Mouse (Mus musculus): ENCODE results near the gene Slpi. TPM values are rescaled to one million over a fixed set of nuclear protein-coding genes. Genes with fewer than 3 reads are reported as not detected.

Slpi gene
- polyA plus RNA-seq, 1 experiment from 2014 or later: 0.66 TPM

DNA sequence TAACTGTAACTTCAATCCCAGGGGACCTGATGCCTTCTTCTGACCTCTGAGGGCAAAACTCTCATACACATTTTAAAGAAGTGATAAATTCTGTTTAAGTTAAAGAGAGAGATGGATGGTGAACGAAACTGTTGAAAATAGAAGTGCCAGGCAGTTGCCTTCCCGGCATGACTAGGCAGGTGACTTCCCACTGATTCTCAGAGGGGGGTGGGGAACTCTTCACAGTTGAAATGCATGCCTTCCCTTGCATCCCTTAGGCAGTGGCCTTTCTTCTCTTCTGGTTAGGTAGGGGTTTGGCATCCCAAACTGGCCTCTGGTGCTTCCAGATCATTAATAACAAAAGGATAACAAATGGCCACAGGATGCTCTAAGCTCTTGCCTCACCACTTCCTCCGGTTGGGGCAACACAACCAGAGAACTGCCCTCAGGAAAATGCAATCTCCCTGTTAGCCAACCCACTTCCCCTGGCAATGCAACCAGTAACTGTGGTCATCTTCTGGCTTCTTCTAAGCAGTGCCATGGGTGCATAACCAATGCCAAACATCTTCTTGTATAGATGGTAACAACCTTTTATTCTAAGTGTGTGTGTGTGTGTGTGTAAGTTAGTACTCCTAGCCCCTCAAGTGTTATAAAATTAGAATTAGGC is 16.4 kb downstream of the Slpi start:
- no peaks in the 10 kb centered on the region for H3K27me3 ChIP-seq (replicated peaks; ENCODE audit: control insufficient read depth, insufficient read depth, low read length)
- H3K4me3 ChIP-seq (ENCODE audit: low read length): no peak overlapping the region
- no peaks in the 10 kb centered on the region for H3K36me3 ChIP-seq (ENCODE audit: control insufficient read depth, insufficient read depth, low read length)
- no peaks in the 10 kb centered on the region for H3K4me1 ChIP-seq (ENCODE audit: control insufficient read depth, insufficient read depth, low read depth, low read length)
- ATAC-seq: no peak
- WGBS: 38% methylated on average over 3 of the region's 3 CpGs
- H3K4me2 ChIP-seq (ENCODE audit: low read length): no peak overlapping the region
- no peak overlapping the region for H3K9ac ChIP-seq (ENCODE audit: low read depth, low read length)
- no peak overlapping the region for H3K27ac ChIP-seq (ENCODE audit: low read depth, low read length)
- no peaks in the 10 kb centered on the region for H3K9me3 ChIP-seq (ENCODE audit: control insufficient read depth, low read length)

DNA sequence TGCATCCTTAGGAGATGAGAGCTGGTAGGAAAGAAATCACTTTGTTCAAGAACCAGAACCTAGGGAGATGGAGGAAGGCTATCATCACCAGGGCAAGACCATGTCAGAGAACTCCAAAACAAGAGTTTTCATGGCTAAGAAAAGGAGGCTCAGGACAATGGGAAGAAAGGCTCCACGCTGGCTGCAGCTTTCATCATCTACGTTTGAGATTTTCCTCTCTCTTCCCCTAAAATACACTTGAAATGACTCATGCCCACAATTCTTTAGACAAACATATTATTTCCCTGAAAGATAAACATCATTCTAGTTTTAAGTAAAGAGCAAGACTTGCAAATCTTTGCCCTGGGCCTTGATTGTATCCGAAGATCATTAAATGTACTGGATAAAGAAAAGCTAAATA is 17.5 kb downstream of the Slpi start:
- Histone ChIP-seq H3K9me3 (ENCODE audit: control insufficient read depth, low read length) (no peaks in the 10 kb centered on the region), H3K27me3 (replicated peaks; ENCODE audit: control insufficient read depth, insufficient read depth, low read length) (no peaks in the 10 kb centered on the region), H3K27ac (ENCODE audit: low read depth, low read length) (no peak overlapping the region), H3K4me2 (ENCODE audit: low read length) (no peak overlapping the region), H3K36me3 (ENCODE audit: control insufficient read depth, insufficient read depth, low read length) (no peaks in the 10 kb centered on the region), H3K9ac (ENCODE audit: low read depth, low read length) (no peak overlapping the region), H3K4me3 (ENCODE audit: low read length) (no peak overlapping the region), H3K4me1 (ENCODE audit: control insufficient read depth, insufficient read depth, low read depth, low read length) (no peaks in the 10 kb centered on the region)
- WGBS: 79% methylated on average over 3 of the region's 3 CpGs
- no peak for ATAC-seq

DNA sequence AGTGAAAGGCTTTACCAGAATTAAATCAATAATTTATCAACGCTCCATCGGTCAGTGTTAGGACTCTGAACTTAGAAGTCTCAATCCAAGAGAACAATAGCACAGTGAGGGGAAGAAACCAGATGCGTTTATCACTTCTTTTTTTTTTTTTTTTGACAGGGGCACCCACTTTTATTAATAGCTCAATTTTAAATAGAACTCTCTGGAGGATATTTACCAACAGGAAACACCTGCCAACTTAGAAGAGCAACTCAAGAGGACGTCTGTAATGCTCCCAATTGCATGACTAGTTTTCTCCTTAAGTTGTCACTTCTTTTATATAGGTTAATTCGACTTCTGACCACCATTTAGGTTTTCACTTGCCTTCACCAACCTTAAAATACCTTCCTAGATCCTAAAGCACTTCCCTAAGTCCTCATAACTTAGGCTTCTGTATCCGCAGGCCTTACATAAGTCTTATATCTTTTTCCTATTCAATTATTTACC is 20.2 kb downstream of the Slpi start:
- ATAC-seq: no peak
- 75% methylated on average over 6 of the region's 6 CpGs for WGBS

DNA sequence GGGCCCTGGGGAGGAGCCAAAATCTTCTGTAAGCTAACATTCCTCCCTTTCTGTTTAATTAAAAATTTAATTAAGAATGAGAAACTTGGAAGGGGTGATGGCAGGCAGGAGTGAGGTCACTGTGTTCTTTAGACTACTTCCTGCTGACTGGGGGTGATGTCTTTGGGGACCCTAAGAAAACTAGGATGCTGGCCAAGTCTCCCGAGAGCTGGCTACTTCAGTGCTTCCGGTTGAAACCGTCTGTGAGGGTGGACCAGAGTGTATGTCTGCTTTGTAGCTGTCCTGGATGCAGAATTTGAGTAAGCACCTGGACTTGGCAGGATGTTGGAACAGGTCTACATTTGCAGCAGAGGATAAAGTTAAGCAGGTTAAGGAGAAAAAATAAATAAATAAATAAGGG is 21.9 kb downstream of the Slpi start:
- no peaks in the 10 kb centered on the region for H3K36me3 ChIP-seq (ENCODE audit: control insufficient read depth, insufficient read depth, low read length)
- no peaks in the 10 kb centered on the region for H3K9me3 ChIP-seq (ENCODE audit: control insufficient read depth, low read length)
- H3K4me2 ChIP-seq (ENCODE audit: low read length): no peak overlapping the region
- 58% methylated on average over 3 of the region's 3 CpGs for whole genome bisulfite sequencing
- no peak overlapping the region for H3K4me3 ChIP-seq (ENCODE audit: low read length)
- H3K4me1 ChIP-seq (ENCODE audit: control insufficient read depth, insufficient read depth, low read depth, low read length): no peaks in the 10 kb centered on the region
- ATAC-seq: no peak
- no peaks in the 10 kb centered on the region for H3K27me3 ChIP-seq (replicated peaks; ENCODE audit: control insufficient read depth, insufficient read depth, low read length)
- H3K27ac ChIP-seq (ENCODE audit: low read depth, low read length): no peak overlapping the region
- no peak overlapping the region for H3K9ac ChIP-seq (ENCODE audit: low read depth, low read length)

More for the DNA sequence above, 20.2 kb downstream of the Slpi start:
- no peak overlapping the region for H3K4me3 ChIP-seq (ENCODE audit: low read length)
- H3K27me3 ChIP-seq (replicated peaks; ENCODE audit: control insufficient read depth, insufficient read depth, low read length): no peaks in the 10 kb centered on the region
- H3K9ac ChIP-seq (ENCODE audit: low read depth, low read length): no peak overlapping the region
- no peaks in the 10 kb centered on the region for H3K4me1 ChIP-seq (ENCODE audit: control insufficient read depth, insufficient read depth, low read depth, low read length)
- no peak overlapping the region for H3K27ac ChIP-seq (ENCODE audit: low read depth, low read length)
- no peaks in the 10 kb centered on the region for H3K9me3 ChIP-seq (ENCODE audit: control insufficient read depth, low read length)
- H3K36me3 ChIP-seq (ENCODE audit: control insufficient read depth, insufficient read depth, low read length): no peaks in the 10 kb centered on the region
- H3K4me2 ChIP-seq (ENCODE audit: low read length): no peak overlapping the region

DNA sequence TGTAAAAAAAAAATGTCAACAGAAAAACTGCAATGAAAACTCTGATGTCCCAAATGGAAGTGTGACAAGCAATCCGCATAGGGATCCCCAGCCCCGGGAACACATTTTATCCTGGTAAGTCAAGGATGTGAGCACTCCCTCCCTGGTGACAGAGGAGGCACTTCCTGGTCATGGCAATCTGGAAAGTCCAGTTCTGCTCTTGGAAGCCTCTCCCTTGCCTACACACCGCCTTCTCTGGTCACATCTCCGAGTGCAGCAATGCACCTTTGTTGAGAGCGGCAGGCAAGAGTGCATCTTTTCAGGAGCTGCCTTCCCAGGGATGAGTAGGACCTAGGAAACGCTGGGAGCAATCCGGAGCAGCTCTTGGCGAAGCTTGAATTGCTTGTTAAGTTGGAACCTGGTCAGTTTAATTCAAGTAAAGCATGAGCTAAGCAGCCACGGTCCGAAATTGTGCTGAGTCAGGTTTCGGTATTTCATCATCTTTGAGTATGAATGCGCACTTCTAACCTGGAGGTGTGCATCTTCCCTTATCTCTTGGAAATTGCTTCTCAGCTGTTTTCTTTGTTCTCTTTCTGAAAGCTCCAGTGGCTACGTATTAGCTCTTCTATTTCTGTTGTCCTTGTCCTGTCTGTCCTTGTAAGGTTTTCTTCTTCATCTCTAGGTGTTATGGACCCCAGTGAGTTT is 27.8 kb downstream of the Slpi start:
- Histone ChIP-seq H3K36me3 (ENCODE audit: control insufficient read depth, insufficient read depth, low read length) (no peaks in the 10 kb centered on the region), H3K4me2 (ENCODE audit: low read length) (no peak overlapping the region), H3K4me3 (ENCODE audit: low read length) (no peak overlapping the region), H3K27ac (ENCODE audit: low read depth, low read length) (no peak overlapping the region), H3K4me1 (ENCODE audit: control insufficient read depth, insufficient read depth, low read depth, low read length) (no peaks in the 10 kb centered on the region), H3K9ac (ENCODE audit: low read depth, low read length) (no peak overlapping the region), H3K27me3 (replicated peaks; ENCODE audit: control insufficient read depth, insufficient read depth, low read length) (no peaks in the 10 kb centered on the region), H3K9me3 (ENCODE audit: control insufficient read depth, low read length) (no peaks in the 10 kb centered on the region)
- no peak for ATAC-seq
- WGBS: 29% methylated on average over 13 of the region's 13 CpGs

DNA sequence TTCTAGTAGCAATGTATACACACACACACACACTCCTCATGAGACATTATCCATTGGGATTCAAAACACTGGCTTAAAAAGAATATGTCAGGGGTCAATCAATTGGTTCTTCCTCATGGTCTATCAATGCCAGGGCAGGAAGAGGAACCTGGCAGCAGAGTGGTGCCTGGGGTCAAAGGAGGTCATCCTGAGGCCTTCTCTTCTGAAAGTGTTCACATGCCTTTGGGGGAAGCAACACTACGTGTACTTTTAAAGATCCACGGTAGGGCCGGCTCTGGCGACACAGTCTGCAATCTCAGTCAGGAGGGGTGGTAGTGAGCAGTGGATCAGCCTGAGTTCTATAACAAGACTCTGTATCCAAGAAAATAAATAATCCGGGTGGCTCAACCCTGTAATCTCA is 29.2 kb downstream of the Slpi start:
- Histone ChIP-seq H3K9me3 (ENCODE audit: control insufficient read depth, low read length) (no peaks in the 10 kb centered on the region), H3K4me1 (ENCODE audit: control insufficient read depth, insufficient read depth, low read depth, low read length) (no peaks in the 10 kb centered on the region), H3K36me3 (ENCODE audit: control insufficient read depth, insufficient read depth, low read length) (no peaks in the 10 kb centered on the region), H3K27ac (ENCODE audit: low read depth, low read length) (no peak overlapping the region), H3K4me2 (ENCODE audit: low read length) (no peak overlapping the region), H3K27me3 (replicated peaks; ENCODE audit: control insufficient read depth, insufficient read depth, low read length) (no peaks in the 10 kb centered on the region), H3K9ac (ENCODE audit: low read depth, low read length) (no peak overlapping the region), H3K4me3 (ENCODE audit: low read length) (no peak overlapping the region)
- no peak for ATAC-seq
- WGBS: 70% methylated on average over 5 of the region's 5 CpGs

DNA sequence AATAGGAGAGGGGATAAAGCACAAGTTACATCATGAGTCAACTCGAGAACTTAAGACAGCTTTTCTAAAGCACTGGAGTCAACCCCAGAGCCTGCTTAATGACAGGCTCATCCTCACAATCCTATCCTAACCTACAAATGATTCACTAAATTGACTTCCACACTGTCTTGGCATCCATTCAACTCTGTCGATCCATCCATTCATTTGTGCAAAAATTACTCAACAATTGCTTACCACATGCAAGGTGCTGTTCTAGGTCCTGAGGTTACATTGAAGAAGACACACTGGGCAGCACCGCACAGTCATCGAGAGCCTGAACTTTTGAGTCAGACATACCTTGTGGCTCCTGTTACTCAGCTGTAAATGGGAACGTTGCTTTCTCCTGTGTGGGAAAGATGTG is 29.9 kb downstream of the Slpi start:
- ATAC-seq: no peak
- H3K27me3 ChIP-seq (replicated peaks; ENCODE audit: control insufficient read depth, insufficient read depth, low read length): no peaks in the 10 kb centered on the region
- no peaks in the 10 kb centered on the region for H3K36me3 ChIP-seq (ENCODE audit: control insufficient read depth, insufficient read depth, low read length)
- H3K27ac ChIP-seq (ENCODE audit: low read depth, low read length): no peak overlapping the region
- H3K9me3 ChIP-seq (ENCODE audit: control insufficient read depth, low read length): no peaks in the 10 kb centered on the region
- no peak overlapping the region for H3K9ac ChIP-seq (ENCODE audit: low read depth, low read length)
- no peak overlapping the region for H3K4me3 ChIP-seq (ENCODE audit: low read length)
- WGBS: 79% methylated on average over 5 of the region's 5 CpGs
- H3K4me1 ChIP-seq (ENCODE audit: control insufficient read depth, insufficient read depth, low read depth, low read length): no peaks in the 10 kb centered on the region
- H3K4me2 ChIP-seq (ENCODE audit: low read length): no peak overlapping the region

DNA sequence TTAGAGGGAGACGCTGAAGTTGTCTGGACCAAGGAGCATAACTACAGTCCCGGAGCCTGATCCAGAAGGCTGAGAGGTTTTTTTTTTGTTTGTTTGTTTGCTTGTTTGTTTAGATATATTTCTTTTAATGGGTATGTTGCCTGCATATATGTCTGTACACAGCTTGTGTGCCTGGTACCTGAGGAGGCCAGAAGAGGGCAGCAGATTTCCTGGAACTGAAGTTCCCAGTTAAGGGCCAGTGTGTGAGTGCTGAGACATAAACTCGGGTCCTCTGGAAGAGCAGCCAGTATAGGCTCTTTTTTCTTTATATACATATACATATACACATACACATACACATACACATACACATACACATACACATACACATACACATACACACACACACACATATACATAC is 30.5 kb downstream of the Slpi start:
- no peak overlapping the region for H3K4me3 ChIP-seq (ENCODE audit: low read length)
- H3K4me2 ChIP-seq (ENCODE audit: low read length): no peak overlapping the region
- no peaks in the 10 kb centered on the region for H3K27me3 ChIP-seq (replicated peaks; ENCODE audit: control insufficient read depth, insufficient read depth, low read length)
- no peak overlapping the region for H3K27ac ChIP-seq (ENCODE audit: low read depth, low read length)
- no peak overlapping the region for H3K9ac ChIP-seq (ENCODE audit: low read depth, low read length)
- ATAC-seq: no peak
- no peaks in the 10 kb centered on the region for H3K36me3 ChIP-seq (ENCODE audit: control insufficient read depth, insufficient read depth, low read length)
- no peaks in the 10 kb centered on the region for H3K4me1 ChIP-seq (ENCODE audit: control insufficient read depth, insufficient read depth, low read depth, low read length)
- 81% methylated on average over 3 of the region's 3 CpGs for whole genome bisulfite sequencing
- H3K9me3 ChIP-seq (ENCODE audit: control insufficient read depth, low read length): no peaks in the 10 kb centered on the region

DNA sequence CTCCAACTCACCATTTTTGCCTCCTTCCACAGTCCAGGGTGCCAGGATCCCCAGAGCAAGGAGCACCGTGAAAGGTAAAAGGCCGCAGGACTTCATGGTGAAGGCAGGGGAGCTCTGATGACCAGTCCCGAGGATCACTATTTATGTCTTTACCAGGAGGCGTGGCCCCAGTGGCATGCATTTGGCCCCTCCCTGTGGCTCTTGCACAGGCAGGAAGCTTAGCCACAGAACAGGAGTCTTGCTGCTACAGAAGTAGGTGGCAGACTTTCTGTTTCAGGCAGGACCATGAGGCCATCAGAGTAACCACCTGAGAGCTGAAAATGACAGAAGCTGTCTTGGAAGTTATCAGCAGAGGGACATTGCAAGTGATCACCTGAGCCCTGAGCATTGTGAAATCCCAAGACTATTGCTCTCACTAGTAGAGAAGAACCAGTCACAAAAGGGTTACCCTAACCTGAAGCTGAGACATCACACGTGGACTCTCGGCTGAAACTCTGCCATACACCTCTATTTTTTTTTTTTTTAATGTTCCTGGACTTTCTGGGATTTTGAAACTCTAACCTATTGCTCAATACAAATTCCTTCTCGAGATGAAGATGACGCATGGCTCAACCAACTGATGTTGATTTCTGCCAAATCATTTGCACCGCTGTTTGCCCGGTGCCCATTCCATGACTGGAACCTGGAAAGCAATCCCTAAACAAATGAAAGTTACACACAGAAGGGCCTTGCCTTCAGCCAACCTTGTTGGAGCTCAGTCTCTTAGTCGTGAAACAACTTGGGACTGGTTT is 32.5 kb downstream of the Slpi start:
- Histone ChIP-seq H3K27ac (ENCODE audit: low read depth, low read length) (no peak overlapping the region), H3K4me3 (ENCODE audit: low read length) (no peak overlapping the region), H3K9ac (ENCODE audit: low read depth, low read length) (no peak overlapping the region), H3K4me2 (ENCODE audit: low read length) (no peak overlapping the region), H3K27me3 (replicated peaks; ENCODE audit: control insufficient read depth, insufficient read depth, low read length) (no peaks in the 10 kb centered on the region), H3K36me3 (ENCODE audit: control insufficient read depth, insufficient read depth, low read length) (no peaks in the 10 kb centered on the region), H3K4me1 (ENCODE audit: control insufficient read depth, insufficient read depth, low read depth, low read length) (no peaks in the 10 kb centered on the region), H3K9me3 (ENCODE audit: control insufficient read depth, low read length) (no peaks in the 10 kb centered on the region)
- ATAC-seq: no peak
- 80% methylated on average over 11 of the region's 11 CpGs for WGBS

Measured in hindbrain, embryonic 16.5 days (tissue).